Mouse (Mus musculus): Measurements from ENCODE around the gene Klhl7.

GRCm38 (mm10) chr5:24156774-24157173 lies 56.4 kb downstream of the Klhl7 start:
- TF ChIP-seq GATA1 (IDR thresholded peaks at IDR 0.05; ENCODE audit: borderline replicate concordance, low read length) (no peak), FLI1 (IDR thresholded peaks at IDR 0.05; ENCODE audit: low read length) (no peak)
